Comparison of ENCODE assay signal across 12 mouse cellular contexts in the genomic region with DNA sequence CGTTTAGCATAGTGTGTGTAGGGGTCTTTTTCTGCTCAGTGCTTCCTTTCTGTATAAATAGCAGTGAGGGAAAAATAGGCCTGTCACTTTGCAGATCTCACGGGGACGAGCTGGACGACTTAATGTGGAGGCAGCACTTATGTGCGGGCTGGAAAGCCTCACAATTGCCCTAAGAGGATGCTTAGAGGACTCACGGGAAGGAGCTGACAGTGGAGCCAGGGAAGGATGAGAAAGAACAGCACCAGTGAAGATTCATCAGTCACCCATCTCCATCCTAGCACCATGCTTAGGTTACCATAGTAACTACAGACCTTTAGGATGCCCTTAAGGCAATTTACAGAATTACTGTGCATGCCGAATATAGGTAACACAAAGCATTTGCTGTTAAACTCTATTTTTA. TPM values are rescaled to one million over a fixed set of nuclear protein-coding genes. Genes with fewer than 3 reads are reported as not detected.
DNase-seq lines count a peak whose midpoint lies in the region; ATAC-seq and TF ChIP-seq lines count a peak whose summit lies in the region.
"Had no signal": no experiment of that assay in that cellular context is flagged by ENCODE, and none has a peak within 500 bp of the region (broad histone marks: within the 10 kb centered on the region; RNA-seq: fewer than 3 reads in every experiment).

No protein-coding gene starts in this region.

- H3K4me1 ChIP-seq in neural tube, embryonic 11.5 days (ENCODE audit: control insufficient read depth, insufficient read depth, low read length) = peaks cover 7% of the 10 kb centered on the region
- H3K4me1 ChIP-seq in forebrain, embryonic 14.5 days (ENCODE audit: control insufficient read depth, insufficient read depth, low read length) = peaks cover 33% of the 10 kb centered on the region
- H3K4me1 ChIP-seq in hindbrain, embryonic 14.5 days (replicated peaks; ENCODE audit: control insufficient read depth, insufficient read depth, low read length) = peaks cover 43% of the 10 kb centered on the region
- H3K4me1 ChIP-seq in neural tube, embryonic 13.5 days (replicated peaks) = peaks cover 85% of the 10 kb centered on the region
- H3K4me1 ChIP-seq in intestine, embryonic 16.5 days (ENCODE audit: control insufficient read depth, insufficient read depth, low read length) = peaks cover 7% of the 10 kb centered on the region; the same call in 1 of the 2 replicates
- no peaks in the 10 kb centered on the region; the same call in 1 of the 2 replicates for H3K4me1 ChIP-seq in kidney, adult 2 months (ENCODE audit: control insufficient read depth, insufficient read depth, low read length)

- no peak overlapping the region for H3K27ac ChIP-seq in neural tube, embryonic 11.5 days (ENCODE audit: low read depth, low read length)
- H3K27ac ChIP-seq in forebrain, embryonic 14.5 days (ENCODE audit: low read depth, low read length) = peak overlapping the region; percentile 70; the same call in 1 of the 2 replicates
- peak overlapping the region; percentile 38 for H3K27ac ChIP-seq in hindbrain, embryonic 14.5 days
- peak overlapping the region; percentile 73 for H3K27ac ChIP-seq in neural tube, embryonic 13.5 days (replicated peaks)
- no peak overlapping the region for H3K27ac ChIP-seq in intestine, embryonic 16.5 days (ENCODE audit: low read length)
- H3K27ac ChIP-seq in kidney, adult 2 months (ENCODE audit: insufficient read depth, low read depth, low read length) = no peak overlapping the region
- H3K27ac ChIP-seq: kidney, embryonic 15.5 days; limb, embryonic 12.5 days; liver, embryonic 14.5 days had no signal

- ATAC-seq in neural tube, embryonic 11.5 days (ENCODE audit: insufficient read depth, low FRiP score, low TSS enrichment) = no peak
- no peak for ATAC-seq in forebrain, embryonic 14.5 days
- no peak for ATAC-seq in hindbrain, embryonic 14.5 days (ENCODE audit: low FRiP score)
- no peak for ATAC-seq in neural tube, embryonic 13.5 days (ENCODE audit: low read depth)
- no peak for ATAC-seq in intestine, embryonic 16.5 days
- ATAC-seq: lung, postnatal 0 days had no signal

- no peaks in the 10 kb centered on the region for H3K9me3 ChIP-seq in neural tube, embryonic 11.5 days (ENCODE audit: control insufficient read depth, low read length)
- H3K9me3 ChIP-seq in forebrain, embryonic 14.5 days (replicated peaks; ENCODE audit: control insufficient read depth, low read length) = no peaks in the 10 kb centered on the region
- H3K9me3 ChIP-seq in hindbrain, embryonic 14.5 days (ENCODE audit: control insufficient read depth, low read length) = no peaks in the 10 kb centered on the region
- H3K9me3 ChIP-seq in neural tube, embryonic 13.5 days = no peaks in the 10 kb centered on the region
- H3K9me3 ChIP-seq in intestine, embryonic 16.5 days (ENCODE audit: control insufficient read depth, low read length) = no peaks in the 10 kb centered on the region
- H3K9me3 ChIP-seq: kidney, embryonic 15.5 days; limb, embryonic 12.5 days had no signal

- 42% methylated on average over 7 of the region's 7 CpGs for WGBS in neural tube, embryonic 11.5 days
- 12% methylated on average over 7 of the region's 7 CpGs for WGBS in forebrain, embryonic 14.5 days
- 15% methylated on average over 7 of the region's 7 CpGs for WGBS in hindbrain, embryonic 14.5 days
- 19% methylated on average over 7 of the region's 7 CpGs for WGBS in neural tube, embryonic 13.5 days
- 25% methylated on average over 7 of the region's 7 CpGs for WGBS in intestine, embryonic 16.5 days
- WGBS in kidney, adult 2 months = 70% methylated on average over 7 of the region's 7 CpGs

- H3K36me3 ChIP-seq in neural tube, embryonic 11.5 days (ENCODE audit: control insufficient read depth, insufficient read depth, low read length) = no peaks in the 10 kb centered on the region
- no peaks in the 10 kb centered on the region for H3K36me3 ChIP-seq in forebrain, embryonic 14.5 days (ENCODE audit: control insufficient read depth, insufficient read depth, low read length)
- no peaks in the 10 kb centered on the region for H3K36me3 ChIP-seq in hindbrain, embryonic 14.5 days (replicated peaks; ENCODE audit: control insufficient read depth, insufficient read depth)
- no peaks in the 10 kb centered on the region for H3K36me3 ChIP-seq in neural tube, embryonic 13.5 days
- H3K36me3 ChIP-seq in intestine, embryonic 16.5 days (ENCODE audit: control insufficient read depth, insufficient read depth, low read length) = no peaks in the 10 kb centered on the region
- H3K36me3 ChIP-seq in kidney, adult 2 months (ENCODE audit: control insufficient read depth, insufficient read depth, low read length) = no peaks in the 10 kb centered on the region
- H3K36me3 ChIP-seq: kidney, embryonic 15.5 days; limb, embryonic 12.5 days had no signal

- no peak for TF ChIP-seq POLR2A in kidney, adult 2 months (IDR thresholded peaks at IDR 0.05; ENCODE audit: low read depth, low read length)

- DNase-seq in neural tube, embryonic 11.5 days (ENCODE audit: low spot score) = peak; percentile 13
- DNase-seq in neural tube, embryonic 10.5 days (ENCODE audit: extremely low spot score, low spot score) = no peak
- DNase-seq in forebrain, embryonic 14.5 days (ENCODE audit: low spot score) = peak; percentile 62
- DNase-seq in hindbrain, embryonic 14.5 days (ENCODE audit: low spot score) = no peak
- no peak for DNase-seq in kidney, adult 2 months
- DNase-seq: cerebellum, postnatal 10 days had no signal

- H3K9ac ChIP-seq in neural tube, embryonic 11.5 days (ENCODE audit: low read length) = no peak overlapping the region
- H3K9ac ChIP-seq in forebrain, embryonic 14.5 days (ENCODE audit: low read length) = no peak overlapping the region
- peak overlapping the region; percentile 6; the same call in 1 of the 2 replicates for H3K9ac ChIP-seq in hindbrain, embryonic 14.5 days
- 0 out of 2 replicates have a peak overlapping the region, but pooled peaks have one; percentile 14 for H3K9ac ChIP-seq in neural tube, embryonic 13.5 days
- H3K9ac ChIP-seq in intestine, embryonic 16.5 days (ENCODE audit: low read depth, low read length) = no peak overlapping the region
- H3K9ac ChIP-seq: kidney, embryonic 15.5 days; limb, embryonic 12.5 days; liver, embryonic 14.5 days had no signal

- H3K4me3 ChIP-seq in neural tube, embryonic 11.5 days (ENCODE audit: low read depth, low read length) = no peak overlapping the region
- H3K4me3 ChIP-seq in forebrain, embryonic 14.5 days (ENCODE audit: low read depth, low read length) = no peak overlapping the region
- no peak overlapping the region for H3K4me3 ChIP-seq in hindbrain, embryonic 14.5 days (replicated peaks; ENCODE audit: low read length)
- no peak overlapping the region for H3K4me3 ChIP-seq in neural tube, embryonic 13.5 days
- H3K4me3 ChIP-seq in intestine, embryonic 16.5 days (ENCODE audit: low read length) = no peak overlapping the region
- no peak overlapping the region for H3K4me3 ChIP-seq in kidney, adult 2 months (ENCODE audit: insufficient read depth, low read depth, low read length)
- H3K4me3 ChIP-seq: kidney, embryonic 15.5 days; limb, embryonic 12.5 days had no signal

- no peak for TF ChIP-seq CTCF in kidney, adult 2 months (conservative IDR thresholded peaks at IDR 0.05; ENCODE audit: insufficient read depth, insufficient read length, low read depth, low read length)

- no peaks in the 10 kb centered on the region for H3K27me3 ChIP-seq in neural tube, embryonic 11.5 days (ENCODE audit: control insufficient read depth, insufficient read depth, low read length)
- no peaks in the 10 kb centered on the region for H3K27me3 ChIP-seq in forebrain, embryonic 14.5 days (replicated peaks; ENCODE audit: control insufficient read depth, insufficient read depth, low read length)
- H3K27me3 ChIP-seq in hindbrain, embryonic 14.5 days (ENCODE audit: control insufficient read depth, insufficient read depth, low read length) = no peaks in the 10 kb centered on the region
- H3K27me3 ChIP-seq in neural tube, embryonic 13.5 days = no peaks in the 10 kb centered on the region
- no peaks in the 10 kb centered on the region for H3K27me3 ChIP-seq in intestine, embryonic 16.5 days (replicated peaks; ENCODE audit: control insufficient read depth, insufficient read depth, low read length)
- no peaks in the 10 kb centered on the region; the same call in 1 of the 2 replicates for H3K27me3 ChIP-seq in kidney, adult 2 months (replicated peaks; ENCODE audit: control insufficient read depth, insufficient read depth, low read length)
- H3K27me3 ChIP-seq: limb, embryonic 12.5 days had no signal

- no peak overlapping the region for H3K4me2 ChIP-seq in neural tube, embryonic 11.5 days (ENCODE audit: low read depth)
- H3K4me2 ChIP-seq in forebrain, embryonic 14.5 days (ENCODE audit: low read length) = peak overlapping the region; percentile 12; the same call in 1 of the 2 replicates
- no peak overlapping the region; the same call in 1 of the 2 replicates for H3K4me2 ChIP-seq in hindbrain, embryonic 14.5 days (replicated peaks)
- H3K4me2 ChIP-seq in neural tube, embryonic 13.5 days = 0 out of 2 replicates have a peak overlapping the region, but pooled peaks have one; percentile 21
- H3K4me2 ChIP-seq in intestine, embryonic 16.5 days (ENCODE audit: low read depth, low read length) = no peak overlapping the region
- H3K4me2 ChIP-seq: kidney, embryonic 15.5 days; limb, embryonic 12.5 days had no signal

RNA-seq across cellular contexts. Expression of a gene that starts 3.5 kb away (rescaled TPM):
- 59.2 and 66.7 TPM in 2 replicates for polyA plus RNA-seq in neural tube, embryonic 11.5 days (2014; fragmentation: Nextera tagmentation; extraction: Ambion mirVana)
- 125 and 134 TPM in 2 replicates for polyA plus RNA-seq in forebrain, embryonic 14.5 days (2014; fragmentation: Nextera tagmentation; extraction: Ambion mirVana)
- 103 and 105 TPM in 2 replicates for polyA plus RNA-seq in hindbrain, embryonic 14.5 days (2014; fragmentation: Nextera tagmentation; extraction: Ambion mirVana)
- polyA plus RNA-seq in neural tube, embryonic 13.5 days (2015; fragmentation: Nextera tagmentation; extraction: Ambion mirVana) = 95.5 and 102 TPM in 2 replicates
- polyA plus RNA-seq in intestine, embryonic 16.5 days (2015; fragmentation: Nextera tagmentation; extraction: Ambion mirVana) = 4.7 and 6.6 TPM in 2 replicates
- 2.3 and 2.6 TPM in 2 replicates for polyA plus RNA-seq in kidney, adult 2 months (2012; rRNA removed)

RNA-seq across cellular contexts. Expression of a gene that starts 25.1 kb away (rescaled TPM):
- 21.4 and 22.0 TPM in 2 replicates for polyA plus RNA-seq in neural tube, embryonic 11.5 days (2014; fragmentation: Nextera tagmentation; extraction: Ambion mirVana)
- polyA plus RNA-seq in forebrain, embryonic 14.5 days (2014; fragmentation: Nextera tagmentation; extraction: Ambion mirVana) = 11.8 and 13.0 TPM in 2 replicates
- 13.0 and 14.0 TPM in 2 replicates for polyA plus RNA-seq in hindbrain, embryonic 14.5 days (2014; fragmentation: Nextera tagmentation; extraction: Ambion mirVana)
- polyA plus RNA-seq in neural tube, embryonic 13.5 days (2015; fragmentation: Nextera tagmentation; extraction: Ambion mirVana) = 9.6 and 10.2 TPM in 2 replicates
- polyA plus RNA-seq in intestine, embryonic 16.5 days (2015; fragmentation: Nextera tagmentation; extraction: Ambion mirVana) = 5.4 and 6.1 TPM in 2 replicates
- 6.2 and 6.5 TPM in 2 replicates for polyA plus RNA-seq in kidney, adult 2 months (2012; rRNA removed)

RNA-seq across cellular contexts. Expression of a gene that starts 27.3 kb away (rescaled TPM):
- polyA plus RNA-seq in neural tube, embryonic 11.5 days (2014; fragmentation: Nextera tagmentation; extraction: Ambion mirVana) = 20.7 and 21.5 TPM in 2 replicates
- polyA plus RNA-seq in forebrain, embryonic 14.5 days (2014; fragmentation: Nextera tagmentation; extraction: Ambion mirVana) = 9.0 and 10.7 TPM in 2 replicates
- 11.7 and 13.1 TPM in 2 replicates for polyA plus RNA-seq in hindbrain, embryonic 14.5 days (2014; fragmentation: Nextera tagmentation; extraction: Ambion mirVana)
- 19.0 and 19.3 TPM in 2 replicates for polyA plus RNA-seq in neural tube, embryonic 13.5 days (2015; fragmentation: Nextera tagmentation; extraction: Ambion mirVana)
- 19.4 and 19.7 TPM in 2 replicates for polyA plus RNA-seq in intestine, embryonic 16.5 days (2015; fragmentation: Nextera tagmentation; extraction: Ambion mirVana)
- 3.7 and 4.5 TPM in 2 replicates for polyA plus RNA-seq in kidney, adult 2 months (2012; rRNA removed)

Comparison
In these comparisons a context has a peak if more than half of its experiments do, and no peak if none do; other contexts are left out.
1. DNase-seq: peak in neural tube, embryonic 11.5 days (single experiment) and forebrain, embryonic 14.5 days (single experiment); none in neural tube, embryonic 10.5 days (single experiment), hindbrain, embryonic 14.5 days (single experiment) and kidney, adult 2 months (single experiment).
2. H3K27ac ChIP-seq: peak in forebrain, embryonic 14.5 days (single experiment), hindbrain, embryonic 14.5 days (single experiment) and neural tube, embryonic 13.5 days (single experiment); none in neural tube, embryonic 11.5 days (single experiment), intestine, embryonic 16.5 days (single experiment) and kidney, adult 2 months (single experiment).
3. H3K4me2 ChIP-seq: peak in forebrain, embryonic 14.5 days (single experiment) and neural tube, embryonic 13.5 days (single experiment); none in neural tube, embryonic 11.5 days (single experiment), hindbrain, embryonic 14.5 days (single experiment) and intestine, embryonic 16.5 days (single experiment).
4. H3K9ac ChIP-seq: peak in hindbrain, embryonic 14.5 days (single experiment) and neural tube, embryonic 13.5 days (single experiment); none in neural tube, embryonic 11.5 days (single experiment), forebrain, embryonic 14.5 days (single experiment) and intestine, embryonic 16.5 days (single experiment).